Mouse (Mus musculus) embryonic facial prominence, embryonic 11.5 days (tissue): Measurements from ENCODE around the gene Stmn1. TPM values are rescaled to one million over a fixed set of nuclear protein-coding genes. Genes with fewer than 3 reads are reported as not detected.

Source experiments
- ATAC-seq: fragments of 200-750 bp; cut with Nextera tagmentation; replicated peaks from 2 replicates; pipeline ENCODE4 v1.8.0; 2017; ENCODE audit warnings: low read depth; ENCODE audit not compliant: insufficient number of reproducible peaks, low FRiP score, low TSS enrichment
- DNase-seq: peaks from one replicate; pipeline ENCODE4 v3.0.0-alpha.2; 2015; ENCODE audit warnings: low spot score
- H3K27ac ChIP-seq: fragments of 300-500 bp; sonication (generic); replicated peaks from 2 replicates; pipeline ENCODE4 v1.5.1; 2014; ENCODE audit warnings: mild to moderate bottlenecking, low read depth, low read length, control low read depth
- H3K27me3 ChIP-seq: fragments of 300-500 bp; sonication (generic); 2 replicates; pipeline ENCODE4 v1.6.1; 2014; ENCODE audit warnings: mild to moderate bottlenecking, low read length, moderate library complexity, mixed read lengths; ENCODE audit not compliant: control insufficient read depth, insufficient read depth
- H3K36me3 ChIP-seq: fragments of 300-500 bp; sonication (generic); replicated peaks from 2 replicates; pipeline ENCODE4 v1.6.1; 2014; ENCODE audit warnings: low read depth, mild to moderate bottlenecking, low read length, moderate library complexity, mixed read lengths; ENCODE audit not compliant: control insufficient read depth, insufficient read depth
- H3K4me1 ChIP-seq: fragments of 300-500 bp; sonication (generic); 2 replicates; pipeline ENCODE4 v1.6.1; 2014; ENCODE audit warnings: low read length, mixed read lengths; ENCODE audit not compliant: control insufficient read depth, insufficient read depth
- H3K4me2 ChIP-seq: fragments of 300-500 bp; sonication (generic); 2 replicates; pipeline ENCODE4 v1.6.1; 2014; ENCODE audit warnings: low read depth, mild to moderate bottlenecking, control low read depth, low read length, moderate library complexity
- H3K4me3 ChIP-seq: fragments of 300-500 bp; sonication (generic); 2 replicates; pipeline ENCODE4 v1.5.1; 2014; ENCODE audit warnings: low read depth, low read length, control low read depth
- H3K9ac ChIP-seq: fragments of 300-500 bp; sonication (generic); replicated peaks from 2 replicates; pipeline ENCODE4 v1.6.1; 2014; ENCODE audit warnings: mild to moderate bottlenecking, control low read depth, low read length
- H3K9me3 ChIP-seq: fragments of 300-500 bp; sonication (generic); replicated peaks from 2 replicates; pipeline ENCODE4 v1.6.1; 2016; ENCODE audit warnings: mild to moderate bottlenecking, low read length, inconsistent platforms, mixed read lengths; ENCODE audit not compliant: control insufficient read depth
- WGBS: fragments of 180-500 bp; shearing (Covaris S2); extraction: QIAGEN DNeasy Blood & Tissue Kit; methylation state at CpG from one replicate; pipeline ENCODE4 v1.1.7; 2014; 5-methylcytosine and 5-hydroxymethylcytosine counted together
- polyA plus RNA-seq: library from polyadenylated mRNA; unstranded; fragments of >200 nt; fragmentation: Nextera tagmentation; extraction: Ambion mirVana; gene quantifications from 2 replicates; pipeline ENCODE4 v1.2.1, GENCODE M21; 2014

Gene Stmn1
- polyA plus RNA-seq, 1 experiment from 2014 or later = 3,396 TPM

GRCm38 (mm10) chr4:134512798-134513197 lies 44.7 kb downstream of the Stmn1 start:
- H3K9me3 ChIP-seq = no peaks in the 10 kb centered on the region
- 24% methylated on average over 15 of the region's 15 CpGs for WGBS
- no peaks in the 10 kb centered on the region for H3K27me3 ChIP-seq
- no peak overlapping the region for H3K27ac ChIP-seq
- no peaks in the 10 kb centered on the region for H3K36me3 ChIP-seq
- H3K4me1 ChIP-seq = no peaks in the 10 kb centered on the region
- ATAC-seq (no peak), DNase-seq (peak; percentile 75)
- no peak overlapping the region; the same call in 1 of the 2 replicates for H3K4me2 ChIP-seq
- peak overlapping the region; percentile 12; the same call in 1 of the 2 replicates for H3K4me3 ChIP-seq
- no peak overlapping the region for H3K9ac ChIP-seq

GRCm38 (mm10) chr4:134514309-134514930 lies 46.3 kb downstream of the Stmn1 start:
- Histone ChIP-seq H3K4me3 (no peak overlapping the region), H3K27me3 (no peaks in the 10 kb centered on the region), H3K9ac (no peak overlapping the region), H3K27ac (no peak overlapping the region), H3K4me1 (no peaks in the 10 kb centered on the region), H3K4me2 (no peak overlapping the region), H3K36me3 (no peaks in the 10 kb centered on the region), H3K9me3 (no peaks in the 10 kb centered on the region)
- DNase-seq (no peak), ATAC-seq (no peak)
- WGBS = 91% methylated on average over 11 of the region's 11 CpGs

GRCm38 (mm10) chr4:134515614-134516013 lies 47.5 kb downstream of the Stmn1 start:
- WGBS = 77% methylated on average over 7 of the region's 7 CpGs
- no peak overlapping the region for H3K4me3 ChIP-seq
- H3K9me3 ChIP-seq = no peaks in the 10 kb centered on the region
- no peak for DNase-seq
- H3K27me3 ChIP-seq = no peaks in the 10 kb centered on the region
- H3K4me2 ChIP-seq = no peak overlapping the region
- H3K27ac ChIP-seq = no peak overlapping the region
- no peaks in the 10 kb centered on the region for H3K36me3 ChIP-seq
- H3K9ac ChIP-seq = no peak overlapping the region
- no peaks in the 10 kb centered on the region for H3K4me1 ChIP-seq
- ATAC-seq = no peak

GRCm38 (mm10) chr4:134516981-134517380 lies 48.9 kb downstream of the Stmn1 start:
- H3K9ac ChIP-seq = no peak overlapping the region
- DNase-seq (no peak), ATAC-seq (no peak)
- H3K27ac ChIP-seq = no peak overlapping the region
- no peaks in the 10 kb centered on the region for H3K27me3 ChIP-seq
- no peaks in the 10 kb centered on the region; the same call in 1 of the 2 replicates for H3K36me3 ChIP-seq
- 81% methylated on average over 8 of the region's 8 CpGs for WGBS
- H3K9me3 ChIP-seq = no peaks in the 10 kb centered on the region
- H3K4me2 ChIP-seq = no peak overlapping the region
- H3K4me1 ChIP-seq = no peaks in the 10 kb centered on the region
- no peak overlapping the region for H3K4me3 ChIP-seq

- H3K4me2 ChIP-seq = no peak overlapping the region
- ATAC-seq = no peak
- no peaks in the 10 kb centered on the region for H3K9me3 ChIP-seq
- no peak overlapping the region for H3K9ac ChIP-seq
- DNase-seq = no peak
- H3K4me3 ChIP-seq = no peak overlapping the region
- H3K27me3 ChIP-seq = no peaks in the 10 kb centered on the region
- WGBS = 93% methylated on average over 10 of the region's 10 CpGs
- H3K36me3 ChIP-seq = no peaks in the 10 kb centered on the region; the same call in 1 of the 2 replicates
- H3K27ac ChIP-seq = no peak overlapping the region
- H3K4me1 ChIP-seq = no peaks in the 10 kb centered on the region
Measured at GRCm38 (mm10) chr4:134517719-134518118, 49.6 kb downstream of the Stmn1 start.

GRCm38 (mm10) chr4:134518541-134518940 lies 50.4 kb downstream of the Stmn1 start:
- 90% methylated on average over 4 of the region's 4 CpGs for WGBS
- ATAC-seq (no peak), DNase-seq (no peak)
- Histone ChIP-seq H3K4me1 (no peaks in the 10 kb centered on the region), H3K4me2 (no peak overlapping the region), H3K9me3 (no peaks in the 10 kb centered on the region), H3K36me3 (no peaks in the 10 kb centered on the region; the same call in 1 of the 2 replicates), H3K27me3 (no peaks in the 10 kb centered on the region), H3K4me3 (no peak overlapping the region), H3K9ac (no peak overlapping the region), H3K27ac (no peak overlapping the region)

- Histone ChIP-seq H3K27me3 (no peaks in the 10 kb centered on the region), H3K9ac (no peak overlapping the region), H3K4me3 (no peak overlapping the region), H3K4me1 (no peaks in the 10 kb centered on the region), H3K4me2 (no peak overlapping the region), H3K27ac (no peak overlapping the region), H3K9me3 (no peaks in the 10 kb centered on the region), H3K36me3 (no peaks in the 10 kb centered on the region; the same call in 1 of the 2 replicates)
- DNase-seq = no peak
- ATAC-seq = no peak
Measured at GRCm38 (mm10) chr4:134519281-134519680, 51.2 kb downstream of the Stmn1 start.
